Mouse (Mus musculus): ENCODE measurements around the gene Rasgrf1. TPM values are rescaled to one million over a fixed set of nuclear protein-coding genes. Genes with fewer than 3 reads are reported as not detected.

Rasgrf1 gene
- total RNA-seq, 1 experiment from 2014 or later: not detected

DNA sequence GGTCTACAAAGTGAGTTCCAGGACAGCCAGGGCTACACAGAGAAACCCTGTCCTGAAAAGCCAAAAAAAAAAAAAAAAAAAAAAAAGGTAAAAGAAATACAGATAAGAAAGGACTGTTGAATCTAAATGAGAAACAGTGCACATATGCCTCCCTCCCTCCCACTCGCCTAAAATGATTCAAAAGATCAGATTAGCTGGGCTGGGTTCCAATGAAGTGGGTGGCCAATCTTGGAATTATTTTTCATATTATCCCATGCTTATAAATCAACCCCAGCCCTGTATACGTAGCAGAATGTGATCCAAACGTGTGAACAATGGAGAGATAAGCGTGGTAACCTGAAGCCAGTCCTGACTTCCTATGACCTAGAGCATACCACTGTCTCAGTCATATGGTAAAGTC, 8.5 kb upstream of the Rasgrf1 start:
- no peak for ATAC-seq (ENCODE audit: extremely low read depth, insufficient number of reproducible peaks, low FRiP score, poor library complexity, severe bottlenecking)

GRCm38 (mm10) chr9:89902813-89903212, 6.9 kb upstream of the Rasgrf1 start:
- ATAC-seq (ENCODE audit: extremely low read depth, insufficient number of reproducible peaks, low FRiP score, poor library complexity, severe bottlenecking): no peak

DNA sequence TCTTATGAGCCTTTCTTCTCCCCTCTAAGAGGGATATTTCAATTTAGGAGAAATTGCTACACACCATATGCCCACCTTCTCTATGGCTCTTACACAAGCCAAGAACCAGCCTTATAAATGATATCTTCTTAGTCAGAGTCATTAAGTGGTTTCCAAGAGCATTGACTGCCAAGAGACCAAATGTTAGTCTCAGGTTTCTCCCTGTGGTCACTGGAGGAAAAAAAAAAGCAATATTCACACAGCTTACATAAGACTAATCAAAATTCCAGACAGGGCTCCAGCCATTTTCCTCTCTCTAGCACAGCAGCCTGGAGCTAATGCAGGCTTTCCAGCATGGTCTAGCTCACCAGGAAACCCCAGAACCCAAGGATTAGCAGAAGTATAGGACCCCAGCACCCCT, 3.1 kb upstream of the Rasgrf1 start:
- ATAC-seq (ENCODE audit: extremely low read depth, insufficient number of reproducible peaks, low FRiP score, poor library complexity, severe bottlenecking): no peak

DNA sequence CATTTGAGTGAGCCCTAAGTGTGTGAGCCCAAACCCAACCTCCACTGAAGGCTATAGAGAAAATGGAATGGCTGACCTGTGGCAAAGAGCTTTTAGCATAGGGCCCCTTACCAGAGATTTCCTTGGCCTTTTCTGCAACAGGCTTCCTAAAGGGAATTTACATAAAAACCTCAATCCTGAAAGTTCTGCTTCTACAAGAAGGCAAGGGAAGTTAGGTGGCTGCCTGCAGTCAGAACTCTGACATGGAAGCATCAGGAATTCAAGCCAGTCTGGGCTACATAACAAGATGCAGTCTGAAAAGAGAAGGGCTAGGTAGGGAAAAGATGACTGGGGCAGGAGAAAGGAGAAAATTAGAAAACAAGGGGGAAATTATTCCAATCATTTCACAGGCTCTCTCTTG, 1.8 kb upstream of the Rasgrf1 start:
- no peak for ATAC-seq (ENCODE audit: extremely low read depth, insufficient number of reproducible peaks, low FRiP score, poor library complexity, severe bottlenecking)

- ATAC-seq (ENCODE audit: extremely low read depth, insufficient number of reproducible peaks, low FRiP score, poor library complexity, severe bottlenecking): no peak
These were observed 1.1 kb upstream of the Rasgrf1 start for GRCm38 (mm10) chr9:89908601-89909000.

GRCm38 (mm10) chr9:89910011-89910400, 298 bp downstream of the Rasgrf1 start:
- ATAC-seq (ENCODE audit: extremely low read depth, insufficient number of reproducible peaks, low FRiP score, poor library complexity, severe bottlenecking): no peak

DNA sequence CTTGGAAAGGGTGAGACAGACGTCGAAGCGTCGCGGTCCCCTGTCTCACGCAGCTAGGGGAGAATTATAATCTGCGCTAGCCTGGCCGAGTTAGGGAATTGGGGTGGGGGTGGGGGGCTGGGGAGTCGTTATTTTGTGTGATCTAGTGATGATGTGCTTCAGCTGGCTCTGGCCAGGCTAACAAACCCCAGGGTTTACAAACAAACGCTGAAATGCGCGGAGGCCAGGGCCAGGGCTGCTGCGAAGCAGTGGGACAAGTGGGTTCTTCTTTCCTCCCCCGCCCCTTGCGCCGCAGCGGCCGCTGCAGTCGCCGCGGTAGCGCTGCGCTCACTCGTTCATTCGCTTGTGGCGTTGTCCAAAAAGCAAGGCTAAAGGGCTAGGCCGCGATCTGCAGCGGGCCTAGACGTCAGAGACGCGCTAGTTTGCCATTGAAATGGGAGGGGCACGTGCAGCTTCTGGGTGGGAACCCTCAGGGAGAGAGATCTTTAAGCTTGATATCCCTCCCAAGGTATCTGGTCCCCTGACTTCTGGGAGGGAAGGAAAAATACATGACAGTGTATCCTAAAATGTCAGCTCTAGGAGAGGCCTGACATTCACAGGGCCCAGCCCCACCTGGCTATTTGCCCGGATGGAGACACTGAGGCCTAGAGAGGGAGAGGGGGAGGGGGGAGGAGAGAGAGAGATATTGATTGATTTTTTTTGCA, 1.2 kb downstream of the Rasgrf1 start:
- no peak for ATAC-seq (ENCODE audit: extremely low read depth, insufficient number of reproducible peaks, low FRiP score, poor library complexity, severe bottlenecking)

DNA sequence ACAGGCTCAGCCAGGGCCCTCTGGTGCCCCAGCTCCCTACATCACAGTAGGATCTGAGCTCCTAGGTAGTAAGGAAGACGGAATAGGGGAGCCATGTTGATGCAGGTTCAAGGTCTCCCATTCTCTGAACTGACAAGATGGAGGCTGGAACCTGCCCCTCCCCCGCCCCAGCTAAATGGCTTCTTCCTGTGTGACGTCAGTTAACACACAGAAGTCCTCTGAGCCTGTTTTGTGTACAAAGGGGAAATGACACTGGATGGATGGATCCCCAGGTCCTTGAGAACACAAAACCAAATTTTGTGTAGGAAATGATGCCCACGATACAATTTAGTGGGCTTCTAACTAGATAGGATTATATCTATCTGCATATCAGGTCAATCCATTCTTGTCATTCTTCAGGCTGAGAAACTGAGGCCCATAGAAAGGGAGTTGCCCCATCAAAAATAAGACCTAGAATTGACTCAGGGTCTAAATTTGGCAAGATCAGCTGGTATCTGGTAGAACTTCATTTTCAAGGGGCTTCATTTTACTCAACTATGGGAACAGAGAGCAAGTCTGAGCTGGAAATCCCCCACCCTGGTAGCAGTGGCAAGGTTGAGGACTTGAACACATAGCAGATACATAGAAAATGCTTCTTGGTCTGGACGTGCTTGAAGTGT, 2.3 kb downstream of the Rasgrf1 start:
- ATAC-seq (ENCODE audit: extremely low read depth, insufficient number of reproducible peaks, low FRiP score, poor library complexity, severe bottlenecking): no peak

DNA sequence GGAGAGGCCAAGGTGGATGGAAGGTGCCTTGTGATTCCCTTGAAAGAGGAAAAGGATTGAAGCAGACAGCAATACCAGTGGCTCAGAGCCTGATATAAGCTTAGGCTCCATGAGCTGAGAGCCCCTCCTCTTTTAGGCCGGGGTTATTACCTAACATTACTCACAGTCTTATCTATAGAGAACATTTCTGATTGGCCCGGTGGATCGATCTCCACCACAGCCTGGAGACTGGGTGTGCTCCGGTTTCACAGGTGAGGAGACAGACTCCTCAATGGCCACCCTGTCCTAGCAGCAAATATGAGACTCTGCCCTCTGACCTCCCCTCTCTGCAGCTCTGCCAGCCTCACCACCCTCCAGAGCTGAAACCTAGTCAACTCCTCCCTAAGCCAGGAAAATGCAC, 3.4 kb downstream of the Rasgrf1 start:
- no peak for ATAC-seq (ENCODE audit: extremely low read depth, insufficient number of reproducible peaks, low FRiP score, poor library complexity, severe bottlenecking)

- ATAC-seq (ENCODE audit: extremely low read depth, insufficient number of reproducible peaks, low FRiP score, poor library complexity, severe bottlenecking): no peak
These were observed 6.8 kb downstream of the Rasgrf1 start for GRCm38 (mm10) chr9:89916471-89916870.

DNA sequence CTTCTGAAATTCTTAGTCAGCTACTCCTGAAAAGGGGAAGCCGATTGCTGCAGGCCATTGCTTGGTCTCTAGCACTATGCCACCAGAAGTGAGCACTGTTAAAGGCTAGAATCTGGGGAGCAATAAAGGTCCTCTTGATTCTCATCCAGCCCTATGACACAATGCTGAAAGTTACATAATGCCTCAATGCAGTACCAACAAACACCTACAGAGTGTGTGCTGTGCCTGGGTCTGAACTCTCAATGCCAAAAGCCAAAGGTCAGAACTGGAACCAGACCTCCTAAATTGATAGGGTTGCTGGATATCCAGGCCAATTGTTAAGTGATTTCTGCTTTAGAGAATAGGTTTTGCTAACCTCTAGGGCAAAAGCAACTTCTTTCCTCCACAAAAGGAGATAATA, 7.7 kb downstream of the Rasgrf1 start:
- peak; percentile 25; the same call in 1 of the 2 replicates for ATAC-seq (ENCODE audit: extremely low read depth, insufficient number of reproducible peaks, low FRiP score, poor library complexity, severe bottlenecking)

DNA sequence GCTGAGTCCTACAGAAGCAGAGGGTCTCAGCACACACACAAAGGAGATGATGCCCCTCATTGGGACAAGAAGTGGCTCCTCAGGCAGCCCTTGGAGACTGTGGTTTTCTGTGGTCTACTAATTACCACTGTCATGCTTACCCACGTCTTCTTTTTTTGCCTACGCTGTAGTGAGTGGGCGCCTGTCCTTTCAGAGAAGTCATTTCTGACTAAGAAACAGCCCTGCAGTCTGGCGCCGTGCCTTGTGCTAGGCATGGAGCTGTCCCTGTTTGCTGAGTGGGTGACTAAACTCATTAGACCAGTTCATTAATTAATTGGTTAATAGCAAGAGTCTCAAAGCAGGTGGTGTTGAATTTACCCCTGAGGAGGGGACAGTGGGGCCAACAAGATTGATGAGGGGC, 9.1 kb downstream of the Rasgrf1 start:
- no peak for ATAC-seq (ENCODE audit: extremely low read depth, insufficient number of reproducible peaks, low FRiP score, poor library complexity, severe bottlenecking)

GRCm38 (mm10) chr9:89921121-89921520, 11.4 kb downstream of the Rasgrf1 start:
- ATAC-seq (ENCODE audit: extremely low read depth, insufficient number of reproducible peaks, low FRiP score, poor library complexity, severe bottlenecking): no peak

- no peak for ATAC-seq (ENCODE audit: extremely low read depth, insufficient number of reproducible peaks, low FRiP score, poor library complexity, severe bottlenecking)
These were observed 13.0 kb downstream of the Rasgrf1 start for GRCm38 (mm10) chr9:89922666-89923065.

DNA sequence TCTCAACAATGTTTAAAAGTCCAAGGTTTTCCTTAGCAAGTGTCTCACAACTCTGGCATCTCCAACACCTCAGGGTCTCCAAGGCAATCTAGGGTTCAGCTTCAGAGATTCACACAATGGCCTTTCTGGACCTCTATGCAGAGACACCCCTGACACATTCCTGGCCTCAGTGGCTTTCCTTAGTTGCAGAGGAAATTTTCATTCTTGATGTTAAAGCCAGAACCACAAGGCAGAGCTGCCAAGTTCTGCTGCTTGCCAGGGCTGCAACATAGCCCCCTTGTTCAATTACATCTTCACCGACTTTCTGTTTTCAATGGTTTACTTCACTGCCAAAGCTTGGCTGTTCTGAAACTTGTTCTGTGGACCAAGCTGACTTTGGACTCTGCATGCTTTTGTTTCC, 15.1 kb downstream of the Rasgrf1 start:
- ATAC-seq (ENCODE audit: extremely low read depth, insufficient number of reproducible peaks, low FRiP score, poor library complexity, severe bottlenecking): no peak

DNA sequence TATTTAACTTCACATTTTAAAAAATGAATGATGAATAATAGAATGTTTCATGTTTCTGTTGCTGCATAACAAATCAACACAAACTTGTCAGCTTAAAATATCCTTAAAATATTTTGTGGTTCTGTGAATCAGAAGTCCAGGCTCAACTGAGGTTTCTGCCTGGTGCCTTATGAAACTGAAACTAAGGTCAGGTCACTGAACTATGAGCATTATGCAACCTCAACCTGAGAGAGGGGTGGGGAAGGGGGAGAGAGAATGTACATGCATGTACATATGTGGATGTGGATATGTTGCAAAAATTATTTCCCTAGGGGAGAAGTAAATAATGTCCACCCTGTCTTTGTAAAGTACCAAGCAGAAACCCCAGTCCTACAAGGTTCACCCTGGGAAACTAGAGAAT, 18.8 kb downstream of the Rasgrf1 start:
- no peak for ATAC-seq (ENCODE audit: extremely low read depth, insufficient number of reproducible peaks, low FRiP score, poor library complexity, severe bottlenecking)

GRCm38 (mm10) chr9:89940428-89940827, 30.7 kb downstream of the Rasgrf1 start:
- no peak for ATAC-seq (ENCODE audit: extremely low read depth, insufficient number of reproducible peaks, low FRiP score, poor library complexity, severe bottlenecking)

GRCm38 (mm10) chr9:89946830-89947229, 37.1 kb downstream of the Rasgrf1 start:
- no peak for ATAC-seq (ENCODE audit: extremely low read depth, insufficient number of reproducible peaks, low FRiP score, poor library complexity, severe bottlenecking)

DNA sequence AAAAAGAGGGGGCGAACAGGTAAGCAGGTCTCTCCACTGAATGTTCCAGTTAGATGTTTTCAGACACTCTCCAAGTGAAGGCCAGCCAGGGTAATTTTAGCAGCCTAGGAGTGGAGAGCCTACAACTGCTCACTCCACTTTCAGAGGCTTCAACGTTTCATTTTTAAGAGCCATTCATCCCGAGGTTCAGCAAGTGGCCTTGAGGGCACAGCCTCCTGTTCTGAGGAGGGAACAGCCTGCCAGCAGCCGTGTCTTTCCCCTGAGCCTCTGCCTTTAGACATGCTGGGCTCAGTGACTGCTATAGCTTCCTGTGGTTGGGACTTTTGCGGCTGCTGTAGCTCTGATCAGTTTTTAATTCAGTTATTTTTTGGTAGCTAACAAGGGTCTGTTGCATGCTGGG, 38.9 kb downstream of the Rasgrf1 start:
- ATAC-seq (ENCODE audit: extremely low read depth, insufficient number of reproducible peaks, low FRiP score, poor library complexity, severe bottlenecking): no peak

DNA sequence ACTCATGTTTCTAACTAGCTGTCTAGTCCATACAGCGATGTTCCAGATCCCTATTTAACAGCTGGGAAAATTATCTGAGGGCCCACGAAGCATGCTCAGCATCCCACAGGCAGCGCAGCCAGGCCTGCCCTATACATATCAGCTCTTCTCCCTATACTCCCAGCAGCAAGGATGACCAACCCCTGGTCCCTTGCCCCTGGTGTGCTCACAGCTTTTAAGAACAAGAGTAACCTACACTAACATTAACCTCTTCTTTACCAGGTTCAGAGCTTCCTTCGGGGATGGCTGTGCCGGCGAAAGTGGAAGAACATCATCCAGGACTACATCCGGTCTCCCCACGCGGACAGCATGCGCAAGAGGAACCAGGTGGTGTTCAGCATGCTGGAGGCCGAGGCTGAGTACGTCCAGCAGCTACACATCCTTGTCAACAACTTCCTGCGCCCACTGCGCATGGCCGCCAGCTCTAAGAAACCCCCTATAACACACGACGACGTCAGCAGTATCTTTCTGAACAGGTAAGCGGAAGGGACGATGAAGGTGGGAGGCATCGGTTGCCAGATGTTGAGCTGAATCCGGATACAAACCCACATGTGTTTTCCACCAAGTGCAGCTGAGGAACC, 44.0 kb downstream of the Rasgrf1 start:
- no peak for ATAC-seq (ENCODE audit: extremely low read depth, insufficient number of reproducible peaks, low FRiP score, poor library complexity, severe bottlenecking)

Data from neutrophil, adult 5-6 weeks (primary cell).